Mouse (Mus musculus) heart, embryonic 16.5 days (tissue): ENCODE measurements around the gene Ptpro. TPM values are rescaled to one million over a fixed set of nuclear protein-coding genes. Genes with fewer than 3 reads are reported as not detected.

Experiments
- polyA plus RNA-seq: library from polyadenylated mRNA; unstranded; fragments of >200 nt; fragmentation: Nextera tagmentation; extraction: Ambion mirVana; gene quantifications from 2 replicates; pipeline ENCODE4 v1.2.1, GENCODE M21; 2015

Ptpro gene
- polyA plus RNA-seq, 1 experiment from 2014 or later, result 2.9 TPM

Other genes starting within 250 kb of the Ptpro start
- gene Rerg, start 81.8 kb upstream of the Ptpro start, polyA plus RNA-seq, result 4.9 and 5.5 TPM in 2 replicates